Mouse (Mus musculus): ENCODE measurements around the gene Tnrc18. TPM values are rescaled to one million over a fixed set of nuclear protein-coding genes. Genes with fewer than 3 reads are reported as not detected.

Tnrc18 gene
- total RNA-seq, 2 experiments from 2014 or later = 5.4 to 6.0 TPM

- no peak for ATAC-seq (replicated peaks; ENCODE audit: low FRiP score, poor library complexity, severe bottlenecking)
Measured at GRCm38 (mm10) chr5:142782459-142783141, 34.9 kb downstream of the Tnrc18 start.

- ATAC-seq (replicated peaks; ENCODE audit: low FRiP score, poor library complexity, severe bottlenecking) = no peak
Measured at GRCm38 (mm10) chr5:142780579-142780978, 36.9 kb downstream of the Tnrc18 start.

- ATAC-seq (replicated peaks; ENCODE audit: low FRiP score, poor library complexity, severe bottlenecking) = no peak
Measured at GRCm38 (mm10) chr5:142778871-142779270, 38.6 kb downstream of the Tnrc18 start.

- ATAC-seq (replicated peaks; ENCODE audit: low FRiP score, poor library complexity, severe bottlenecking) = no peak
Measured at GRCm38 (mm10) chr5:142778135-142778534, 39.3 kb downstream of the Tnrc18 start.

GRCm38 (mm10) chr5:142776080-142776479 is 41.4 kb downstream of the Tnrc18 start:
- no peak for ATAC-seq (replicated peaks; ENCODE audit: low FRiP score, poor library complexity, severe bottlenecking)

GRCm38 (mm10) chr5:142774771-142775170 is 42.7 kb downstream of the Tnrc18 start:
- no peak for ATAC-seq (replicated peaks; ENCODE audit: low FRiP score, poor library complexity, severe bottlenecking)

GRCm38 (mm10) chr5:142771964-142772363 is 45.5 kb downstream of the Tnrc18 start:
- ATAC-seq (replicated peaks; ENCODE audit: low FRiP score, poor library complexity, severe bottlenecking) = peak; percentile 92

GRCm38 (mm10) chr5:142771034-142771433 is 46.4 kb downstream of the Tnrc18 start:
- no peak for ATAC-seq (replicated peaks; ENCODE audit: low FRiP score, poor library complexity, severe bottlenecking)

GRCm38 (mm10) chr5:142769641-142770040 is 47.8 kb downstream of the Tnrc18 start:
- ATAC-seq (replicated peaks; ENCODE audit: low FRiP score, poor library complexity, severe bottlenecking) = no peak

GRCm38 (mm10) chr5:142768352-142769267 is 48.9 kb downstream of the Tnrc18 start:
- no peak for ATAC-seq (replicated peaks; ENCODE audit: low FRiP score, poor library complexity, severe bottlenecking)

- no peak for ATAC-seq (replicated peaks; ENCODE audit: low FRiP score, poor library complexity, severe bottlenecking)
Measured at GRCm38 (mm10) chr5:142767937-142768336, 49.5 kb downstream of the Tnrc18 start.

GRCm38 (mm10) chr5:142766708-142767107 is 50.8 kb downstream of the Tnrc18 start:
- ATAC-seq (replicated peaks; ENCODE audit: low FRiP score, poor library complexity, severe bottlenecking) = no peak

GRCm38 (mm10) chr5:142764889-142765288 is 52.6 kb downstream of the Tnrc18 start:
- no peak for ATAC-seq (replicated peaks; ENCODE audit: low FRiP score, poor library complexity, severe bottlenecking)

GRCm38 (mm10) chr5:142764306-142764705 is 53.2 kb downstream of the Tnrc18 start:
- ATAC-seq (replicated peaks; ENCODE audit: low FRiP score, poor library complexity, severe bottlenecking) = no peak

GRCm38 (mm10) chr5:142762082-142762807 is 55.2 kb downstream of the Tnrc18 start:
- ATAC-seq (replicated peaks; ENCODE audit: low FRiP score, poor library complexity, severe bottlenecking) = no peak

- no peak for ATAC-seq (replicated peaks; ENCODE audit: low FRiP score, poor library complexity, severe bottlenecking)
Measured at GRCm38 (mm10) chr5:142761326-142761983, 56.0 kb downstream of the Tnrc18 start.

GRCm38 (mm10) chr5:142759786-142760185 is 57.7 kb downstream of the Tnrc18 start:
- no peak for ATAC-seq (replicated peaks; ENCODE audit: low FRiP score, poor library complexity, severe bottlenecking)

- no peak for ATAC-seq (replicated peaks; ENCODE audit: low FRiP score, poor library complexity, severe bottlenecking)
Measured at GRCm38 (mm10) chr5:142752241-142752640, 65.2 kb downstream of the Tnrc18 start.

GRCm38 (mm10) chr5:142750173-142750572 is 67.3 kb downstream of the Tnrc18 start:
- ATAC-seq (replicated peaks; ENCODE audit: low FRiP score, poor library complexity, severe bottlenecking) = no peak

All from erythroblast, adult 5-6 weeks (primary cell).